Mouse (Mus musculus): ENCODE measurements around the gene Rpsa.
A peak's percentile ranks its signal among the peaks of the same experiment; 100 is the strongest.
"Not testable (repeated sequence)": the region's sequence is repeated elsewhere in the genome, so short reads cannot be mapped to it uniquely, and the experiment has no call there.

The Rpsa gene

GRCm38 (mm10) chr9:120127538-120128251, at the start of gene Rpsa:
TSS of gene Rpsa (plus strand) at chr9:120127689.
- peak; percentile 100 for DNase-seq

- DNase-seq, result no peak
Observed at GRCm38 (mm10) chr9:120078241-120078640, 49.2 kb upstream of the Rpsa start.

- DNase-seq, result peak; percentile 44
Observed at GRCm38 (mm10) chr9:120079901-120080300, 47.6 kb upstream of the Rpsa start.

- peak; percentile 86 for DNase-seq
Observed at GRCm38 (mm10) chr9:120080546-120081108, 46.9 kb upstream of the Rpsa start.

GRCm38 (mm10) chr9:120081247-120081646, 46.2 kb upstream of the Rpsa start:
- DNase-seq, result peak; percentile 55

GRCm38 (mm10) chr9:120081967-120082366, 45.5 kb upstream of the Rpsa start:
- peak; percentile 75 for DNase-seq

GRCm38 (mm10) chr9:120082691-120083090, 44.8 kb upstream of the Rpsa start:
- DNase-seq, result no peak

GRCm38 (mm10) chr9:120083158-120083894, 44.2 kb upstream of the Rpsa start:
- peak; percentile 71 for DNase-seq

- DNase-seq, result peak; percentile 51
Observed at GRCm38 (mm10) chr9:120084406-120084805, 43.1 kb upstream of the Rpsa start.

- peak; percentile 40 for DNase-seq
Observed at GRCm38 (mm10) chr9:120089125-120089524, 38.4 kb upstream of the Rpsa start.

- DNase-seq, result peak; percentile 83
Observed at GRCm38 (mm10) chr9:120091086-120091485, 36.4 kb upstream of the Rpsa start.

- DNase-seq, result peak; percentile 36
Observed at GRCm38 (mm10) chr9:120091696-120092238, 35.7 kb upstream of the Rpsa start, which contains the start of gene Ccr8. TSS of gene Ccr8 (plus strand) at chr9:120092114.

- DNase-seq, result peak; percentile 78
Observed at GRCm38 (mm10) chr9:120093701-120094100, 33.8 kb upstream of the Rpsa start.

GRCm38 (mm10) chr9:120095886-120096285, 31.6 kb upstream of the Rpsa start:
- no peak for DNase-seq

GRCm38 (mm10) chr9:120098682-120099081, 28.8 kb upstream of the Rpsa start:
- DNase-seq, result no peak

- peak; percentile 65 for DNase-seq
Observed at GRCm38 (mm10) chr9:120099304-120099703, 28.2 kb upstream of the Rpsa start.

GRCm38 (mm10) chr9:120101165-120101564, 26.3 kb upstream of the Rpsa start:
- no peak for DNase-seq

- DNase-seq, result not testable (repeated sequence)
Observed at GRCm38 (mm10) chr9:120108953-120109352, 18.5 kb upstream of the Rpsa start.

- peak; percentile 100 for DNase-seq
Observed at GRCm38 (mm10) chr9:120110211-120111018, 17.1 kb upstream of the Rpsa start, which contains the start of gene Slc25a38. TSS of gene Slc25a38 (plus strand) at chr9:120110374.

- peak; percentile 84 for DNase-seq
Observed at GRCm38 (mm10) chr9:120111156-120111945, 16.1 kb upstream of the Rpsa start.

- DNase-seq, result no peak
Observed at GRCm38 (mm10) chr9:120112472-120112871, 15.0 kb upstream of the Rpsa start.

GRCm38 (mm10) chr9:120113456-120113855, 14.0 kb upstream of the Rpsa start:
- no peak for DNase-seq

Data from heart, adult 11 months (tissue).